Mouse (Mus musculus): ENCODE measurements at regions not wholly inside any gene's neighbourhood (a gene's known extent, or its start where the extent isn't known, plus 50 kb on each side); places are given as distances from the start of the nearest gene placed in this dataset.
A peak's percentile ranks its signal among the peaks of the same experiment; 100 is the strongest.

DNA sequence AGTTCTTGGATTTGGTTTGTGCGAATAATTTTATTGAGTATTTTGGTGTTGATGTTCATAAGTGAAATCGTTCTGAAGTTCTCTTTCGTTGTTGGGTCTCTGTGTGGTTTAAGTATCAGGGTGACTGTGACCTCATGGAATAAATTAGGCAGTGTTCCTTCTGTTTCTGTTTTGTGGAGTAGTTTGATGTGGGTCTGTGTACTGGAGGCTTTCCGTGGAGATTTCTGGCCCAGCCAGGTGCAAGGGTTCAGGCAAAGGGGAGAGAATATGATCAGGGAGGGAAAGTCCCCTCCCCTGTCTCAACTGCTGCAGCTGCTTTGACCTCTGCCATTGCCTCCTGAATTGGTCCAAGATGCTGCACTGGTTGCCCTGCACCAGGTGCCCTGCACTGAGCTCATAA lies 775.7 kb downstream of the Otol1 start:
- DNase-seq (ENCODE audit: low read depth, low spot score): no peak

- peak; percentile 58 for DNase-seq (ENCODE audit: low read depth, low spot score)
These were observed 794.8 kb downstream of the Otol1 start for GRCm38 (mm10) chr3:70802230-70802629.

GRCm38 (mm10) chr3:70803411-70803810 lies 796.0 kb downstream of the Otol1 start:
- no peak for DNase-seq (ENCODE audit: low read depth, low spot score)

DNA sequence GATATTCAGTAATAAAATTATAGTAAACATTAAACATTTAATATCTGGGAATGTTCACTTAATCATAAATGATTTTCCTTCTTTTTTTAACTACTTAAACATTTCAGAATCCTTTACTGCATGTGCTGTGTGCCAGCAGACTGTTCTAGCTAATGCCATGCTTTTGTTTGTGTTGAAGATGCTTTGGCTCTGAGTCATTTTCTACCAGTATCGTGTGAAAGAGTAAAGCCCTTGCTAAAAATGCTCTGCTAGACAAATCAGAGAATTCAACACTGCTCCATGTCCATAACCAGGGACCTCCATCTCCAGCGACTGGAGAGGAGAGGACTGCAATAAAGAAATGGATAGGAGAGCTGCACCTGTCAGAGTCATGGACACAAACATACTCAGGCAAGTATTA lies 796.5 kb downstream of the Otol1 start:
- DNase-seq (ENCODE audit: low read depth, low spot score): no peak

GRCm38 (mm10) chr3:70807170-70807569 lies 799.8 kb downstream of the Otol1 start:
- DNase-seq (ENCODE audit: low read depth, low spot score): no peak
